Mouse (Mus musculus) testis, adult 2 months (tissue): ENCODE results near the gene Celsr1.

Experiments
- CTCF ChIP-seq: fragments of 200-500 bp; IDR thresholded peaks from 2 replicates; pipeline ENCODE4 v1.5.1; 2012; ENCODE audit warnings: low read depth, mild to moderate bottlenecking, inconsistent platforms, low read length, moderate library complexity; ENCODE audit not compliant: control insufficient read depth, insufficient read depth, insufficient replicate concordance
- POLR2A ChIP-seq: fragments of 200-500 bp; IDR thresholded peaks from 2 replicates; pipeline ENCODE4 v1.6.1; 2012; ENCODE audit warnings: low read depth, mild to moderate bottlenecking, inconsistent platforms, low read length, moderate library complexity; ENCODE audit not compliant: control insufficient read depth

DNA sequence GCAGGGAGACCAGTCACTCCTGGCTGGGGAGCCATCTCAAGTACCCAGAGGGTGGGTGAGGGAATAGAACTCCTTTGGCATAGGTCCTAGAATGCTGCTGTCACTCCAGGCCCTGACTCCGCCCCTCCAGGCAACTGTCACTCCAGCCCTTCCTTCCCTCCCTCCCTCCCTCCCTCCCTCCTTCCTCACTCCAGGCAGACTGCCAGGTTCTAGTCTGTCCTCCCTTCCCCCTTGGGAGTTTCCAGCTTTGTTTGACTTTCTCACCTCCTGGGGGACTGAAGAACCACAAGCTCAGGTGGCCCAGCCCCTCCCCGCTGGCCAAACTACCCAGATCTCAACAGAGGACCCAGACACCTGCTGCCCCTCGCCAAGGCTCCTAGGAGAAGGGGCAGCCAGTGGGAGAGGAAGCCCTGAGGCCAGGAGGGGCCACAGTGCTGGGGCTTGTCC, 63.8 kb downstream of the Celsr1 start:
- TF ChIP-seq CTCF (no peak), POLR2A (no peak)
